Mouse (Mus musculus): ENCODE results near the gene Galnt3. TPM values are rescaled to one million over a fixed set of nuclear protein-coding genes. Genes with fewer than 3 reads are reported as not detected.

The Galnt3 gene
- total and polyA plus RNA-seq, 2 experiments from 2014 or later, result 0.07 TPM; not detected in 1

GRCm38 (mm10) chr2:66094622-66095181 is 30.1 kb downstream of the Galnt3 start:
- no peaks in the 10 kb centered on the region for H3K27me3 ChIP-seq (ENCODE audit: control insufficient read depth, insufficient read depth, low read length)
- TF ChIP-seq CTCF (IDR thresholded peaks at IDR 0.05; ENCODE audit: low read depth), result no peak
- no peak for TF ChIP-seq EP300 (IDR thresholded peaks at IDR 0.05; ENCODE audit: low read depth)
- H3K36me3 ChIP-seq (replicated peaks; ENCODE audit: control insufficient read depth, insufficient read depth, low read length), result no peaks in the 10 kb centered on the region
- H3K9me3 ChIP-seq (replicated peaks; ENCODE audit: control insufficient read depth, low read length), result no peaks in the 10 kb centered on the region
- no peak overlapping the region for H3K27ac ChIP-seq (ENCODE audit: low read depth)
- H3K4me2 ChIP-seq (ENCODE audit: low read depth, low read length), result no peak overlapping the region
- H3K4me3 ChIP-seq (ENCODE audit: low read depth, low read length), result no peak overlapping the region
- DNase-seq (ENCODE audit: low spot score), result no peak
- no peak overlapping the region for H3K9ac ChIP-seq (replicated peaks; ENCODE audit: low read depth, low read length)
- no peaks in the 10 kb centered on the region for H3K4me1 ChIP-seq (ENCODE audit: control insufficient read depth, insufficient read depth)
- ATAC-seq (ENCODE audit: insufficient read depth, low read depth), result no peak
- 53% methylated on average over 4 of the region's 4 CpGs for WGBS

DNA sequence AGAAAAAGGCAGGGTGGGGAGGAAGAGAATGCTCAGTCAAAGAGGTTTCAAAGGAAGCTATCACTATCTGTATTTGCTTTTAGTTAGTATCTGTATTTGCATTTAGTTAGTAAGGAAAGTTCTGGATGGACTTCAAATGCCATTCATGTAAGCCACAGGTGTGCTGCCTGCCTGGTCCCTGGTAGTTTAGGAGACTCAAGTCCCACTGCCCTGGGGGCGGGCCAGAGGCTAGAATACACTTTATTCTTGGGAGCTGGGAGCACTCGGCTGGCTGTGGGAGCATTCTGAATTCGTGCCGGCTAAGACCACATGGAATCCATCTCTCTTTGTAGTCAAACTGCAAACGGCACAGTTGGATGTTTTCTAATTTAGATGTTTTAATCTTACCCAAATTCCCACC is 33.5 kb downstream of the Galnt3 start:
- no peak for ATAC-seq (ENCODE audit: insufficient read depth, low read depth)
- 58% methylated on average over 5 of the region's 5 CpGs for WGBS
- TF ChIP-seq CTCF (IDR thresholded peaks at IDR 0.05; ENCODE audit: low read depth) (no peak), EP300 (IDR thresholded peaks at IDR 0.05; ENCODE audit: low read depth) (no peak)

DNA sequence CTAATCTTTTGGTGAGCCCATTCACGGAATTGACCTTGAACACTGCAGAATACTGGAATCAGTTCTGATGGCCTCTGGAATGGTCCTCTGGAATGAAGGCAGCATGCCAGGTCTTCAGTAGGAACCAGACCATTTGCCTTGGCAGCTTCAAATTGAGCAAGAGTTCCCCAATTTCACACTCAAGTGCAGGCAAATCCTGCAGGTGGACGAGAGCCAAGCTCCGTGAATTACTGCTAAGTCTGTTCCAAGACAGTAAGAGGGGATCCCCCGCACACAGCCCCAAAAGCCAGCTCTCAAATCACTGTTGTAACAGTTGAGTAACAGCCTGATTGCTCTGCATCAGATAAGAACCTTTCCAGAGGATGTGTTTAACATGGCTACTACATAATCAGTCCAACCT is 42.9 kb downstream of the Galnt3 start:
- no peak overlapping the region for H3K4me3 ChIP-seq (ENCODE audit: low read depth, low read length)
- H3K9ac ChIP-seq (replicated peaks; ENCODE audit: low read depth, low read length), result no peak overlapping the region
- no peaks in the 10 kb centered on the region for H3K27me3 ChIP-seq (ENCODE audit: control insufficient read depth, insufficient read depth, low read length)
- TF ChIP-seq EP300 (IDR thresholded peaks at IDR 0.05; ENCODE audit: low read depth) (no peak), CTCF (IDR thresholded peaks at IDR 0.05; ENCODE audit: low read depth) (no peak)
- H3K36me3 ChIP-seq (replicated peaks; ENCODE audit: control insufficient read depth, insufficient read depth, low read length), result no peaks in the 10 kb centered on the region
- no peak overlapping the region for H3K27ac ChIP-seq (ENCODE audit: low read depth)
- 51% methylated on average over 4 of the region's 4 CpGs for WGBS
- H3K4me1 ChIP-seq (ENCODE audit: control insufficient read depth, insufficient read depth), result no peaks in the 10 kb centered on the region
- H3K9me3 ChIP-seq (replicated peaks; ENCODE audit: control insufficient read depth, low read length), result no peaks in the 10 kb centered on the region
- ATAC-seq (ENCODE audit: insufficient read depth, low read depth) (no peak), DNase-seq (ENCODE audit: low spot score) (no peak)
- H3K4me2 ChIP-seq (ENCODE audit: low read depth, low read length), result no peak overlapping the region

More for the DNA sequence above, 33.5 kb downstream of the Galnt3 start:
- Histone ChIP-seq H3K36me3 (replicated peaks; ENCODE audit: control insufficient read depth, insufficient read depth, low read length) (no peaks in the 10 kb centered on the region), H3K27ac (ENCODE audit: low read depth) (no peak overlapping the region), H3K27me3 (ENCODE audit: control insufficient read depth, insufficient read depth, low read length) (no peaks in the 10 kb centered on the region), H3K4me2 (ENCODE audit: low read depth, low read length) (no peak overlapping the region), H3K9me3 (replicated peaks; ENCODE audit: control insufficient read depth, low read length) (no peaks in the 10 kb centered on the region), H3K9ac (replicated peaks; ENCODE audit: low read depth, low read length) (no peak overlapping the region), H3K4me1 (ENCODE audit: control insufficient read depth, insufficient read depth) (no peaks in the 10 kb centered on the region), H3K4me3 (ENCODE audit: low read depth, low read length) (no peak overlapping the region)
- DNase-seq (ENCODE audit: low spot score), result no peak

DNA sequence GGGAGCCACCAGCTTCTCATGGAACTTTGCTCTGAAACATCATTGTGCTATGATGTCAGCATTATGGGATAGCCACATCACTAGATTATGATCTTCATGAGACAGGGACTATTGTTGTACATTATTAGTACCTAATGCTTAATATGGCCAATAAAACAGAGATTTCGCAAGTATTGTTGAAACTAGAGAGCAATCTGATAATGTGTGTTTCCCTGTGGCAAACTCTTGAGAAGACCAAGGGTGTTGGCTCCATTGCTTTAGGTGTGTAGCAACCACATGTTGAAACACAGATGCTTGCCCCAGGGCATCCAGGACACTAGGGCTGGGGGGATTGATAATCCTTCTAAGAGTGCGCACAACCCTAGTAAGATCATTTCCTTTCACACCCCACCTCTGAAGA is 44.1 kb downstream of the Galnt3 start:
- Histone ChIP-seq H3K9me3 (replicated peaks; ENCODE audit: control insufficient read depth, low read length) (no peaks in the 10 kb centered on the region), H3K27ac (ENCODE audit: low read depth) (no peak overlapping the region), H3K27me3 (ENCODE audit: control insufficient read depth, insufficient read depth, low read length) (no peaks in the 10 kb centered on the region), H3K36me3 (replicated peaks; ENCODE audit: control insufficient read depth, insufficient read depth, low read length) (no peaks in the 10 kb centered on the region), H3K9ac (replicated peaks; ENCODE audit: low read depth, low read length) (no peak overlapping the region), H3K4me1 (ENCODE audit: control insufficient read depth, insufficient read depth) (no peaks in the 10 kb centered on the region), H3K4me2 (ENCODE audit: low read depth, low read length) (no peak overlapping the region), H3K4me3 (ENCODE audit: low read depth, low read length) (no peak overlapping the region)
- ATAC-seq (ENCODE audit: insufficient read depth, low read depth) (no peak), DNase-seq (ENCODE audit: low spot score) (no peak)
- TF ChIP-seq EP300 (IDR thresholded peaks at IDR 0.05; ENCODE audit: low read depth), result no peak
- WGBS, result 94% methylated on average over 2 of the region's 2 CpGs

- no peak overlapping the region for H3K4me3 ChIP-seq (ENCODE audit: low read depth, low read length)
- H3K4me1 ChIP-seq (ENCODE audit: control insufficient read depth, insufficient read depth), result no peaks in the 10 kb centered on the region
- H3K27ac ChIP-seq (ENCODE audit: low read depth), result no peak overlapping the region
- WGBS, result 38% methylated on average over 6 of the region's 6 CpGs
- no peak for DNase-seq (ENCODE audit: low spot score)
- no peak overlapping the region for H3K9ac ChIP-seq (replicated peaks; ENCODE audit: low read depth, low read length)
- no peaks in the 10 kb centered on the region for H3K36me3 ChIP-seq (replicated peaks; ENCODE audit: control insufficient read depth, insufficient read depth, low read length)
- no peak for ATAC-seq (ENCODE audit: insufficient read depth, low read depth)
- H3K9me3 ChIP-seq (replicated peaks; ENCODE audit: control insufficient read depth, low read length), result no peaks in the 10 kb centered on the region
- TF ChIP-seq EP300 (IDR thresholded peaks at IDR 0.05; ENCODE audit: low read depth) (no peak), CTCF (IDR thresholded peaks at IDR 0.05; ENCODE audit: low read depth) (no peak)
- H3K4me2 ChIP-seq (ENCODE audit: low read depth, low read length), result no peak overlapping the region
- no peaks in the 10 kb centered on the region for H3K27me3 ChIP-seq (ENCODE audit: control insufficient read depth, insufficient read depth, low read length)
Measured at GRCm38 (mm10) chr2:66069454-66069853, 55.3 kb downstream of the Galnt3 start.

- ATAC-seq (ENCODE audit: insufficient read depth, low read depth) (no peak), DNase-seq (ENCODE audit: low spot score) (no peak)
- H3K27me3 ChIP-seq (ENCODE audit: control insufficient read depth, insufficient read depth, low read length), result no peaks in the 10 kb centered on the region
- 73% methylated on average over 10 of the region's 10 CpGs for WGBS
- H3K4me1 ChIP-seq (ENCODE audit: control insufficient read depth, insufficient read depth), result peaks cover 4% of the 10 kb centered on the region; the same call in 1 of the 2 replicates
- no peak overlapping the region for H3K9ac ChIP-seq (replicated peaks; ENCODE audit: low read depth, low read length)
- H3K9me3 ChIP-seq (replicated peaks; ENCODE audit: control insufficient read depth, low read length), result no peaks in the 10 kb centered on the region
- H3K36me3 ChIP-seq (replicated peaks; ENCODE audit: control insufficient read depth, insufficient read depth, low read length), result no peaks in the 10 kb centered on the region
- H3K27ac ChIP-seq (ENCODE audit: low read depth), result no peak overlapping the region
- no peak overlapping the region for H3K4me2 ChIP-seq (ENCODE audit: low read depth, low read length)
- no peak for TF ChIP-seq EP300 (IDR thresholded peaks at IDR 0.05; ENCODE audit: low read depth)
- TF ChIP-seq CTCF (IDR thresholded peaks at IDR 0.05; ENCODE audit: low read depth), result no peak
- no peak overlapping the region for H3K4me3 ChIP-seq (ENCODE audit: low read depth, low read length)
Measured at GRCm38 (mm10) chr2:66063291-66063690, 61.5 kb downstream of the Galnt3 start.
